Mouse (Mus musculus) R1 (cell line): Measurements from ENCODE around the gene Adora1.
A peak's percentile ranks its signal among the peaks of the same experiment; 100 is the strongest.

Experiments
- DNase-seq: peaks from one replicate; pipeline ENCODE4 v3.0.0-alpha.2; 2018; ENCODE audit warnings: low read depth, low spot score

Adora1 gene

GRCm38 (mm10) chr1:134193674-134194197 is 41.5 kb downstream of the Adora1 start:
- DNase-seq = no peak

DNA sequence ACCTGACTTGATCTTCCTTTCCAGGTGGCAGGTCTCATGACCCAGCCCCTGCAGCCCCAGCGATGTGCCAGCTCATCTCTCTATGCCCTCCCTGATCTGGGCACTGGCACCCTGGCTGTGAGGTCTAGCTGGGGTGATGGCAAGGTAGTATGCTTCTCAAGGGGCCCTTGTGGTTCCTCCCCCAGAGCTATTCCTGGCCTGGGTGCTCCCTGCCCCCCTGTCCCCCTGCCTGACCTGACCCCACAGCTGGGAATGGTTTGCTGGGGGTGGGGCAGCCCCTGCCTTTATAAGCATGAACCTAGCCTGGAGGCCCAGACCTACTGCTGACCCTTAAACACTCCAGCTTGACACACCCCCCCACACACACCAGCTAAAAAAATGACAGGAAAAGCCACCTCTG is 42.1 kb downstream of the Adora1 start, which contains the start of gene Mybph:
Gene Mybph, plus strand, starts transcription at position 323 of the 400 bp plus-strand sequence.
- DNase-seq = no peak

DNA sequence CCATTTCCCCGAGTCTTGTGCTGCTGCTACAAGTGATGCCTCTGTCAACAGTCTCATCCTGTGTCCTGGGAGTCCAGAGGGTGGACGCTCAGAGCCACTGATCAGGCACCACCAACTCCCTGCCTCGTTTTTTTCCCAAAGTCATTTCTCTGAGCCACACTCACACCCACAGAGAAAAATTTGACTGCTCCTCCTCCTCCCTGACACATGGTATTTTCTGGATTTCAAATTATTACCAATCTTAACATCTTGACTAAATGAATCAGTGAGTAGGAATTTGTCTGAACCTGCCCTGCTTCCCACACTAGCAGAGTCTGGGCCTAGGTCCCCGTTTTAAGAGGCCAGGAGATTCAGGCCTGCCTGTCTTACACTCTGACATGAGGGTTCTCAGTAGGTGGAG is 43.2 kb downstream of the Adora1 start:
- no peak for DNase-seq

GRCm38 (mm10) chr1:134191192-134191591 is 44.0 kb downstream of the Adora1 start:
- no peak for DNase-seq

DNA sequence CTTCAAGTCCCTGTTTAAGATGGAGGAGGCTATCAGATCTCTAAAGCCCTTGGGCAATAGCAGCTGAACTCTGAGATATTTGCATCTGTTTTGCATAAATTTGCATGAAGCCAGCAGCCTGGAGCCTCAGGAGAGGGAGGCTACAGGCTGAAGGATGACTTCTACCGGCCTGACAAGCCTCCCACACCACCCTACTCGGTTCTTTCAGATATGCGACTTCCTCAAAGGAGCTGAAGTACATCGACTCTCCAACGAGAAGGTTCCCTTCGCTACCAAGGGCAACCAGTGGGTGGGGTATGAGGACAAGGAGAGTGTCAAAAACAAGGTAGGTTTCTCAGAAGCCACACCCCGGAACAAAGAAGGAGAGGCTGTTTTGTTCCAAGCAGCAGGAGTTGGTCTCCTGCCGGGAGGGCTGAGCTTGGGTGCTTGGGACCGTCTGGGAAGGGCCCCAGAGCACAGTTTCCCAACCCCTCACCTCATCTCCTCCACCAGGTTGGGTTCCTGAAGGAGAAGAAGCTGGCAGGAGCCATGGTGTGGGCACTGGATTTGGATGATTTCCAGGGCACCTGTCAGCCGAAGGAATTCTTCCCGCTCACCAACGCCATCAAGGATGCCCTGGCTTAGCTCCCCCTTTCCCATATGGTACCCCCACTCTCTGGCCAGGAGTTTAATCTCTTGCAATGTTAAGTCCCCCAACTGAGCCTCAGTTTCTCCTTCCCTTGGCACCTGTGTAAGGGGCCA is 46.1 kb downstream of the Adora1 start:
- peak; percentile 96 for DNase-seq

- DNase-seq = no peak
Measured at GRCm38 (mm10) chr1:134188217-134188616, 47.0 kb downstream of the Adora1 start.

DNA sequence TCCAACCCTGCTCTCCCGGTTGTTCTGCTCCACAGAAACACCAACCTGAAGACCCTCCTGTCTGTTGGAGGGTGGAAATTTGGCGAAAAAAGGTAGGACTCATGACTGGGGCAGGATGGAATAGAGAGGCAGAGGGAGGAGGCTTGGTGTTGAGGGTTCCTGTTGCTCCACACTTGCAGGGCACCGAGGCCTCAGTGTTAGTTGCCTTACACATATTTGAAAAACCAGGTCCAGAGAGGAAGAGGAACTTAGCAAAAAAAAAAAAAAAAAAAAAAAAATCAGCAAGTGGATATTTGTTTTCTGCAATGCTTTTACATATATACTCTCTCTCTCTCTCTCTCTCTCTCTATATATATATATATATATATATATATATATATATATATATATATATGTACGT is 51.1 kb downstream of the Adora1 start:
- DNase-seq = no peak

GRCm38 (mm10) chr1:134182025-134182424 is 53.2 kb downstream of the Adora1 start, which contains the start of gene Chil1:
Gene Chil1, plus strand, starts transcription at chr1:134182176.
- DNase-seq = no peak

GRCm38 (mm10) chr1:134177976-134178375 is 57.3 kb downstream of the Adora1 start:
- peak; percentile 59 for DNase-seq

GRCm38 (mm10) chr1:134173081-134173480 is 62.1 kb downstream of the Adora1 start:
- DNase-seq = no peak

- no peak for DNase-seq
Measured at GRCm38 (mm10) chr1:134168985-134169697, 66.1 kb downstream of the Adora1 start.

GRCm38 (mm10) chr1:134168567-134168966 is 66.7 kb downstream of the Adora1 start:
- DNase-seq = no peak

DNA sequence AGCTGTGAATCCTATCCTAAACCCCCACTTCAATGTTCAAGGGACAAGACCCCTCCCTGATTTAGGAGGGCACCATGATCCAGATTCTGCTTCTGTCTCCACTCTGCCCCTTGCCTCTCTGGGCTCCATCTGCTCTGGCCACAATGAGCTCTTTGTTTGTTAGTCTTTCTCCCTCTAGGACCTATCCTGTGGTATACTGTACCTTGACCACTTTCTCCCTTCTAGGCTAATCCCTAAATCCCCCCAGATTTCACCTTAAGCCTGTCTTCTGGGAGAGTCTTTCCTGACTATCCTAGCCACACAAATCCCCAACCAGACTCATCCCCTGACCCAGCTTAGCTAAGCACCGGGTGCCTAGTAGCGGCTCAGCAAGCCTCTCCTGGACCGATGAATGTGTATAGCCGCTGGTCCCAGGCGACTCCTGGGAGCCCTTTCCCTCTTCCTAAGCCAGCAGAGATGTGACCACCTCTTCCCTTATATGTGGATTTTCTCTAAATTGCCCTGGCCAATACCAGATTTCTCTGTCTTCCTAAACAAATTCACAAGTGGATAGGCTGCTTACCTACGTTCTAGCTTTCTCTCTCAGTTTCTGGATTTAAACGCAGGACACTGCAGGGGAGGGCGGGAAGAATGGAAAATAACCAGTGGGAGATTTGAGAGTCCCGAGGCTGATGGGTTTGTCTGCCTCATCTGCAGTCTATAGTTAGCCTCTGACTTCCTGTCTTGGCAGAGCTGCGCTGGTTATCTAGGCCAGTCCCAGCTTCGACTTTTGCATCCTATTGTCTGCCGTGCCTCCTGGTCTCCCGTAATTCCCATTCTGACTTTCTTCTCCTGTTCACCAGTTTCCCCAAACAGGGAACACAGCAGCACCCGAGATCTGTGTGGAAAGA is 67.6 kb downstream of the Adora1 start:
- no peak for DNase-seq

- no peak for DNase-seq
Measured at GRCm38 (mm10) chr1:134166547-134166946, 68.7 kb downstream of the Adora1 start.

- no peak for DNase-seq
Measured at GRCm38 (mm10) chr1:134164454-134164853, 70.8 kb downstream of the Adora1 start.

- DNase-seq = no peak
Measured at GRCm38 (mm10) chr1:134163476-134163875, 71.8 kb downstream of the Adora1 start.

- no peak for DNase-seq
Measured at GRCm38 (mm10) chr1:134162510-134163225, 72.6 kb downstream of the Adora1 start.

DNA sequence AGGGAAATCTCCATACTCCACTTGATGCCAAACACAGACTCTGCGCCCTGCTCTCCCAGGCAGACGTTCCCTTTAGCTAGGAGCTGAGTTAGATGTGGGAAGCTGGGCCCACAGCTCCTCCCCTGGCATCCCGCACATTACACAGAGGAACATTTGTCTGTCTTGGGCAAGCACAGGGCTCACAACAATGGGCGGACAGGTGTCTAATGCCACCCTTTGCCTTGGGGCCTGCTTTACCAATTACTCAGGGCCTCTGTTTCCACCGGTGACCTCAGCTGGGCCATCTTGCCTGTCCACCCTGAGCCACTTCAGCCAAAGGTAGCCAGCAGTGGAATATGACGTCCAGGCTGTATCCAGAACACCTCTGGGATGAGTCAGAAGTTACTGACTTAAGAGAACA is 73.8 kb downstream of the Adora1 start:
- no peak for DNase-seq

DNA sequence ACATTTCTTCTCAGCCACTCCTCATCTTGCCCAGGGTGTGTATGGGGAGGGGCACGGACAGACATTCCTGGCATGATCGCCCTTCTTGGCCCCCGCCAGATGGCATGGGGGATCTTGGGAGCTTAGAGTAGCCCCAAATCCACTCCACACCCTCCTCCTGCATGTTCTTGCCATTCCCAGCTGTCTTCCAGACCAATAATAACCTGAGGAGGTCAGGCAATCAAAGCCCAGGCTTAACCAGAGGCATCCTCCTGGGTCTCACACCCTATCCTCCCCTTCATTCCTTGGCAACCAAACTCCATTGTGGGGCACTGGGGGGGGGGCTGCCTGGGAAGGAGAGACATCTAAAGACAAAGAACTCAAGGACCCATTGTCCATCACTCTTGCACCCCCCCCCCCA is 74.8 kb downstream of the Adora1 start:
- peak; percentile 21 for DNase-seq

- peak; percentile 65 for DNase-seq
Measured at GRCm38 (mm10) chr1:134154655-134155054, 80.6 kb downstream of the Adora1 start.

DNA sequence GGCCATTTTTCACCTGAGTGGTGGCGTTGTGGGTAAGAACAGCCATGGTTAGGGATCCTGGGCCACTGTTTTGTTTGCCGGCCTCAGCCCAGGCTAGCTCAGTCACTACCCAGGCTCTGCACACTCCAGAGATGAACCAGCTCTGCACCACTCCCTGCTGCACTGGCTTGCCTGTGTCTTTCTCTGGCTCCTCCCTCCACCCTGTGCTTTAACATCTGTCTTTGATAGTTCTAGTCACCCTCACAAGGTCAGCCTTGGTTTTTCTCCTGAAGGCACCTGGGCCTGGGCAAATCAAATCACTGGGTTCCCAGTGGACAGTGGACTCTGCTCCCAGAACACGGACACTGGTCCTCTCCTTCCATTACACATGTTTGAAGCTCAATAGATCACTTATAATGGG is 81.1 kb downstream of the Adora1 start:
- peak; percentile 39 for DNase-seq
